Mouse (Mus musculus): ENCODE data around the gene Tacc2. TPM values are rescaled to one million over a fixed set of nuclear protein-coding genes. Genes with fewer than 3 reads are reported as not detected.
A peak's percentile ranks its signal among the peaks of the same experiment; 100 is the strongest.

The Tacc2 gene
- polyA plus RNA-seq, 1 experiment from 2014 or later, result 23.9 TPM

GRCm38 (mm10) chr7:130621953-130622352 lies 44.7 kb downstream of the Tacc2 start:
- Histone ChIP-seq H3K4me3 (replicated peaks; ENCODE audit: low read length) (no peak overlapping the region), H3K9me3 (replicated peaks; ENCODE audit: control insufficient read depth, low read length) (no peaks in the 10 kb centered on the region), H3K4me1 (ENCODE audit: control insufficient read depth, insufficient read depth, low read length) (0 out of 2 replicates have a peak, but pooled peaks cover 3% of the 10 kb centered on the region), H3K4me2 (ENCODE audit: low read depth, low read length) (no peak overlapping the region), H3K36me3 (ENCODE audit: control insufficient read depth, insufficient read depth, low read length) (no peaks in the 10 kb centered on the region), H3K27ac (ENCODE audit: low read length) (no peak overlapping the region), H3K27me3 (ENCODE audit: control insufficient read depth, insufficient read depth, low read length) (no peaks in the 10 kb centered on the region), H3K9ac (ENCODE audit: low read length) (no peak overlapping the region)
- no peak for ATAC-seq (ENCODE audit: insufficient read depth, low FRiP score)
- 51% methylated on average over 3 of the region's 3 CpGs for WGBS

- H3K4me3 ChIP-seq (replicated peaks; ENCODE audit: low read length), result no peak overlapping the region
- no peak overlapping the region for H3K9ac ChIP-seq (ENCODE audit: low read length)
- no peaks in the 10 kb centered on the region for H3K36me3 ChIP-seq (ENCODE audit: control insufficient read depth, insufficient read depth, low read length)
- no peak overlapping the region for H3K27ac ChIP-seq (ENCODE audit: low read length)
- WGBS, result 74% methylated on average over 4 of the region's 4 CpGs
- no peak for ATAC-seq (ENCODE audit: insufficient read depth, low FRiP score)
- no peaks in the 10 kb centered on the region for H3K9me3 ChIP-seq (replicated peaks; ENCODE audit: control insufficient read depth, low read length)
- H3K4me1 ChIP-seq (ENCODE audit: control insufficient read depth, insufficient read depth, low read length), result 0 out of 2 replicates have a peak, but pooled peaks cover 3% of the 10 kb centered on the region
- H3K27me3 ChIP-seq (ENCODE audit: control insufficient read depth, insufficient read depth, low read length), result no peaks in the 10 kb centered on the region
- no peak overlapping the region for H3K4me2 ChIP-seq (ENCODE audit: low read depth, low read length)
Observed at GRCm38 (mm10) chr7:130622359-130622758, 45.1 kb downstream of the Tacc2 start.

GRCm38 (mm10) chr7:130624299-130624698 lies 47.1 kb downstream of the Tacc2 start:
- Histone ChIP-seq H3K4me1 (ENCODE audit: control insufficient read depth, insufficient read depth, low read length) (0 out of 2 replicates have a peak, but pooled peaks cover 3% of the 10 kb centered on the region), H3K9ac (ENCODE audit: low read length) (no peak overlapping the region), H3K4me3 (replicated peaks; ENCODE audit: low read length) (no peak overlapping the region), H3K27me3 (ENCODE audit: control insufficient read depth, insufficient read depth, low read length) (no peaks in the 10 kb centered on the region), H3K9me3 (replicated peaks; ENCODE audit: control insufficient read depth, low read length) (no peaks in the 10 kb centered on the region), H3K4me2 (ENCODE audit: low read depth, low read length) (no peak overlapping the region), H3K36me3 (ENCODE audit: control insufficient read depth, insufficient read depth, low read length) (no peaks in the 10 kb centered on the region), H3K27ac (ENCODE audit: low read length) (0 out of 2 replicates have a peak overlapping the region, but pooled peaks have one; percentile 29)
- ATAC-seq (ENCODE audit: insufficient read depth, low FRiP score), result peak; percentile 58; the same call in 1 of the 2 replicates
- 78% methylated on average over 9 of the region's 9 CpGs for WGBS

- no peak for ATAC-seq (ENCODE audit: insufficient read depth, low FRiP score)
- WGBS, result 83% methylated on average over 7 of the region's 7 CpGs
Observed at GRCm38 (mm10) chr7:130625361-130625760, 48.1 kb downstream of the Tacc2 start.

GRCm38 (mm10) chr7:130628601-130629000 lies 51.4 kb downstream of the Tacc2 start:
- no peaks in the 10 kb centered on the region for H3K36me3 ChIP-seq (ENCODE audit: control insufficient read depth, insufficient read depth, low read length)
- H3K9ac ChIP-seq (ENCODE audit: low read length), result no peak overlapping the region
- no peak overlapping the region for H3K27ac ChIP-seq (ENCODE audit: low read length)
- H3K4me3 ChIP-seq (replicated peaks; ENCODE audit: low read length), result no peak overlapping the region
- H3K4me1 ChIP-seq (ENCODE audit: control insufficient read depth, insufficient read depth, low read length), result peaks cover 14% of the 10 kb centered on the region
- no peak overlapping the region for H3K4me2 ChIP-seq (ENCODE audit: low read depth, low read length)
- 35% methylated on average over 1 of the region's 1 CpGs for WGBS
- ATAC-seq (ENCODE audit: insufficient read depth, low FRiP score), result no peak
- H3K27me3 ChIP-seq (ENCODE audit: control insufficient read depth, insufficient read depth, low read length), result no peaks in the 10 kb centered on the region
- no peaks in the 10 kb centered on the region for H3K9me3 ChIP-seq (replicated peaks; ENCODE audit: control insufficient read depth, low read length)

More at GRCm38 (mm10) chr7:130625361-130625760, 48.1 kb downstream of the Tacc2 start:
- H3K9ac ChIP-seq (ENCODE audit: low read length), result no peak overlapping the region
- H3K4me2 ChIP-seq (ENCODE audit: low read depth, low read length), result no peak overlapping the region
- H3K36me3 ChIP-seq (ENCODE audit: control insufficient read depth, insufficient read depth, low read length), result no peaks in the 10 kb centered on the region
- no peak overlapping the region for H3K4me3 ChIP-seq (replicated peaks; ENCODE audit: low read length)
- H3K27ac ChIP-seq (ENCODE audit: low read length), result no peak overlapping the region
- 0 out of 2 replicates have a peak, but pooled peaks cover 3% of the 10 kb centered on the region for H3K4me1 ChIP-seq (ENCODE audit: control insufficient read depth, insufficient read depth, low read length)
- no peaks in the 10 kb centered on the region for H3K27me3 ChIP-seq (ENCODE audit: control insufficient read depth, insufficient read depth, low read length)
- H3K9me3 ChIP-seq (replicated peaks; ENCODE audit: control insufficient read depth, low read length), result no peaks in the 10 kb centered on the region

GRCm38 (mm10) chr7:130629999-130630398 lies 52.8 kb downstream of the Tacc2 start:
- no peaks in the 10 kb centered on the region for H3K36me3 ChIP-seq (ENCODE audit: control insufficient read depth, insufficient read depth, low read length)
- no peak overlapping the region for H3K9ac ChIP-seq (ENCODE audit: low read length)
- H3K4me1 ChIP-seq (ENCODE audit: control insufficient read depth, insufficient read depth, low read length), result peaks cover 10% of the 10 kb centered on the region
- H3K4me3 ChIP-seq (replicated peaks; ENCODE audit: low read length), result no peak overlapping the region
- H3K4me2 ChIP-seq (ENCODE audit: low read depth, low read length), result no peak overlapping the region
- H3K27ac ChIP-seq (ENCODE audit: low read length), result no peak overlapping the region
- no peaks in the 10 kb centered on the region for H3K27me3 ChIP-seq (ENCODE audit: control insufficient read depth, insufficient read depth, low read length)
- WGBS, result 85% methylated on average over 7 of the region's 7 CpGs
- no peak for ATAC-seq (ENCODE audit: insufficient read depth, low FRiP score)
- no peaks in the 10 kb centered on the region for H3K9me3 ChIP-seq (replicated peaks; ENCODE audit: control insufficient read depth, low read length)

- ATAC-seq (ENCODE audit: insufficient read depth, low FRiP score), result no peak
- Histone ChIP-seq H3K27ac (ENCODE audit: low read length) (no peak overlapping the region), H3K9ac (ENCODE audit: low read length) (no peak overlapping the region), H3K4me1 (ENCODE audit: control insufficient read depth, insufficient read depth, low read length) (peaks cover 10% of the 10 kb centered on the region), H3K4me3 (replicated peaks; ENCODE audit: low read length) (no peak overlapping the region), H3K9me3 (replicated peaks; ENCODE audit: control insufficient read depth, low read length) (no peaks in the 10 kb centered on the region), H3K27me3 (ENCODE audit: control insufficient read depth, insufficient read depth, low read length) (no peaks in the 10 kb centered on the region), H3K36me3 (ENCODE audit: control insufficient read depth, insufficient read depth, low read length) (no peaks in the 10 kb centered on the region), H3K4me2 (ENCODE audit: low read depth, low read length) (no peak overlapping the region)
- WGBS, result 86% methylated on average over 3 of the region's 3 CpGs
Observed at GRCm38 (mm10) chr7:130630956-130631355, 53.7 kb downstream of the Tacc2 start.

- Histone ChIP-seq H3K27ac (ENCODE audit: low read length) (no peak overlapping the region), H3K9me3 (replicated peaks; ENCODE audit: control insufficient read depth, low read length) (no peaks in the 10 kb centered on the region), H3K9ac (ENCODE audit: low read length) (no peak overlapping the region), H3K4me2 (ENCODE audit: low read depth, low read length) (no peak overlapping the region), H3K36me3 (ENCODE audit: control insufficient read depth, insufficient read depth, low read length) (no peaks in the 10 kb centered on the region), H3K27me3 (ENCODE audit: control insufficient read depth, insufficient read depth, low read length) (no peaks in the 10 kb centered on the region), H3K4me1 (ENCODE audit: control insufficient read depth, insufficient read depth, low read length) (peaks cover 10% of the 10 kb centered on the region), H3K4me3 (replicated peaks; ENCODE audit: low read length) (no peak overlapping the region)
- ATAC-seq (ENCODE audit: insufficient read depth, low FRiP score), result peak; percentile 26; the same call in 1 of the 2 replicates
- WGBS, result 49% methylated on average over 22 of the region's 22 CpGs
Observed at GRCm38 (mm10) chr7:130631553-130632378, 54.5 kb downstream of the Tacc2 start.

GRCm38 (mm10) chr7:130632379-130632732 lies 55.1 kb downstream of the Tacc2 start:
- no peak for ATAC-seq (ENCODE audit: insufficient read depth, low FRiP score)
- 83% methylated on average over 5 of the region's 5 CpGs for WGBS

More at GRCm38 (mm10) chr7:130632379-130632732, 55.1 kb downstream of the Tacc2 start:
- Histone ChIP-seq H3K9ac (ENCODE audit: low read length) (no peak overlapping the region), H3K27ac (ENCODE audit: low read length) (no peak overlapping the region), H3K4me1 (ENCODE audit: control insufficient read depth, insufficient read depth, low read length) (peaks cover 13% of the 10 kb centered on the region), H3K9me3 (replicated peaks; ENCODE audit: control insufficient read depth, low read length) (no peaks in the 10 kb centered on the region), H3K4me2 (ENCODE audit: low read depth, low read length) (no peak overlapping the region), H3K27me3 (ENCODE audit: control insufficient read depth, insufficient read depth, low read length) (no peaks in the 10 kb centered on the region), H3K36me3 (ENCODE audit: control insufficient read depth, insufficient read depth, low read length) (no peaks in the 10 kb centered on the region), H3K4me3 (replicated peaks; ENCODE audit: low read length) (no peak overlapping the region)

Data from stomach, embryonic 16.5 days (tissue).